Mouse (Mus musculus): ENCODE data around the gene Scaf11. TPM values are rescaled to one million over a fixed set of nuclear protein-coding genes. Genes with fewer than 3 reads are reported as not detected.
"Not testable (repeated sequence)": the region's sequence is repeated elsewhere in the genome, so short reads cannot be mapped to it uniquely, and the experiment has no call there.

Scaf11 gene
- polyA plus RNA-seq, 1 experiment = 32.1 TPM

DNA sequence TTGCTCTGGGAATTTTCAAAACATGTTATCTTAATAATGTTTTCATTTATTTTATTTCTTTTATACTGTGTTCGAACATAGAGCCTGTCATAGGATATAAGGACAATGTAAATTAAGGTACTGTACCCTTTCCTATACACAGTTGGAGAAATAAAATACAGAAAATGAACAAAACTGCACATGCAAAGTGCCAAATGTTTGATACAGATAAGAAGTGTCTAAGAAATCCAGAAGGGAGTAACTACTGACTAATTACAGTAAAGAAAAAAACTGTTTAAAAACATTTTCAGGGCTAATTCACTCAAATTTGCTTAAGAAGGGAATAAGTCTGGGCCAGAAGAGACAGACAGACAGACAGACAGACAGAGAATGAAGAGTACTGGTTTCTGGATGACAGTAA is 7.3 kb downstream of the Scaf11 start:
- TF ChIP-seq POLR2A (IDR thresholded peaks at IDR 0.05; ENCODE audit: borderline replicate concordance, control insufficient read depth, low read depth, low read length) = no peak
- TF ChIP-seq CTCF (IDR thresholded peaks at IDR 0.05; ENCODE audit: control insufficient read depth, insufficient read depth, low read length) = no peak
- no peak overlapping the region for H3K27ac ChIP-seq (ENCODE audit: control insufficient read depth, insufficient read depth, low read depth, low read length, poor library complexity)
- no peak overlapping the region for H3K4me3 ChIP-seq (replicated peaks; ENCODE audit: control insufficient read depth, low read depth, low read length)
- WGBS = 81% methylated on average over 1 of the region's 1 CpGs
- no peaks in the 10 kb centered on the region; the same call in 1 of the 2 replicates for H3K4me1 ChIP-seq (ENCODE audit: control insufficient read depth, insufficient read depth, low read length)

DNA sequence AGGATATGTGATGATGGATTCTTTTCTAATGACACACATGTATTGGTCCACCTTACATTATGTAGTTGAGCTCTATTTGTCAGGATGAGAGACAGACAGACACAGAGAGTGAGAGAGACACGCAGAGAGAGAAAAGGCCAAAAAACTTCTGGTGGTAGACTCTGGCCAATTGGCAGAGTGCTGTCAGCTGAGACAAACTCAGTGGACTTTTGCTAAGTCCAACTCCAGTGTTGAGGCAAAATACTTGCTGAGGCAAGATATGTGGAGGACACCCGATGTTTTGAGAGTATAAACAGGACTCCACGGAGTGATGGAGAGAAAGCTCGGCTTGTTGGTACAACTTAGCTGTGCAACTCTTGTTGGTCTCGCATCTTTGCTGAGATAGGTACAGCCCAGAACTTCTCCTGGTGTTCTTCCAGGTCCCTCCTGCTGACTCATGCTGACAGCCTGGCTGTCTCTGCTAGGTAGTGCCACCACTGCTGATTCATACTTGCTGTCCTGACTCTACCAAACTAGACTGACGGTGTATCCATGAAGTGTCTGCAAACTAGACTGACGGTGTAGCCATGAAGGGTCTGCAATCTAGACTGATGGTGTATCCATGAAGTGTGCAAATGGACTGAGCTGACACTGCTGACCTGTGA is 11.9 kb downstream of the Scaf11 start:
- whole genome bisulfite sequencing = 81% methylated on average over 7 of the region's 7 CpGs
- TF ChIP-seq POLR2A (IDR thresholded peaks at IDR 0.05; ENCODE audit: borderline replicate concordance, control insufficient read depth, low read depth, low read length) (no peak), CTCF (IDR thresholded peaks at IDR 0.05; ENCODE audit: control insufficient read depth, insufficient read depth, low read length) (no peak)
- Histone ChIP-seq H3K27ac (ENCODE audit: control insufficient read depth, insufficient read depth, low read depth, low read length, poor library complexity) (no peak overlapping the region), H3K4me3 (replicated peaks; ENCODE audit: control insufficient read depth, low read depth, low read length) (no peak overlapping the region), H3K4me1 (ENCODE audit: control insufficient read depth, insufficient read depth, low read length) (no peaks in the 10 kb centered on the region)

GRCm38 (mm10) chr15:96446785-96447184 is 13.9 kb downstream of the Scaf11 start:
- no peak overlapping the region for H3K4me3 ChIP-seq (replicated peaks; ENCODE audit: control insufficient read depth, low read depth, low read length)
- H3K27ac ChIP-seq (ENCODE audit: control insufficient read depth, insufficient read depth, low read depth, low read length, poor library complexity) = no peak overlapping the region
- 89% methylated on average over 10 of the region's 10 CpGs for WGBS
- TF ChIP-seq CTCF (IDR thresholded peaks at IDR 0.05; ENCODE audit: control insufficient read depth, insufficient read depth, low read length) (no peak), POLR2A (IDR thresholded peaks at IDR 0.05; ENCODE audit: borderline replicate concordance, control insufficient read depth, low read depth, low read length) (no peak)
- H3K4me1 ChIP-seq (ENCODE audit: control insufficient read depth, insufficient read depth, low read length) = no peaks in the 10 kb centered on the region

DNA sequence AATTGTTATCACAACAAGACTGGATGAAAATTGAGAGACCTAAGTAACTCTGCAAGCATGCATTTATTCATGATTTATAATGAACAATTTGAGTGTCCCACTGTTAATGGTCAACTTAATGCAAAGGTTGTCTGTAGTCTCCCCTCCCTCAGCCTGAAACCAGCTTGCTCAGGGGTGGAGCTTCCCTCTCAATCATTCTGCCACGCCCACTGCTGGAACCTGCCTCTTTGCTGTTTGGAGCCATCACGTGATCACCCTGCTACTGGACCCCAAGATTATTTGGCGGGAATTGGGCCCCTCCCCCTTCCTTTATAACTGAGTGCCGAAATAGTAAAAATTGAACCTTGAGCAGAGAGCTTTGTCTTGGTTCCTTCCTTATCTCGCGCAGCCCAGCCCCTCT is 19.2 kb downstream of the Scaf11 start:
- H3K4me3 ChIP-seq (replicated peaks; ENCODE audit: control insufficient read depth, low read depth, low read length); H3K4me1 ChIP-seq (ENCODE audit: control insufficient read depth, insufficient read depth, low read length); H3K27ac ChIP-seq (ENCODE audit: control insufficient read depth, insufficient read depth, low read depth, low read length, poor library complexity): not testable (repeated sequence)
- 82% methylated on average over 6 of the region's 6 CpGs for WGBS

- H3K27ac ChIP-seq (ENCODE audit: control insufficient read depth, insufficient read depth, low read depth, low read length, poor library complexity) = no peak overlapping the region
- WGBS = 93% methylated on average over 1 of the region's 1 CpGs
- no peak overlapping the region for H3K4me3 ChIP-seq (replicated peaks; ENCODE audit: control insufficient read depth, low read depth, low read length)
- H3K4me1 ChIP-seq (ENCODE audit: control insufficient read depth, insufficient read depth, low read length) = no peaks in the 10 kb centered on the region
- TF ChIP-seq CTCF (IDR thresholded peaks at IDR 0.05; ENCODE audit: control insufficient read depth, insufficient read depth, low read length) (no peak), POLR2A (IDR thresholded peaks at IDR 0.05; ENCODE audit: borderline replicate concordance, control insufficient read depth, low read depth, low read length) (no peak)
Measured at GRCm38 (mm10) chr15:96434202-96434601, 26.4 kb downstream of the Scaf11 start.

GRCm38 (mm10) chr15:96419920-96420319 is 40.7 kb downstream of the Scaf11 start:
- no peak for TF ChIP-seq CTCF (IDR thresholded peaks at IDR 0.05; ENCODE audit: control insufficient read depth, insufficient read depth, low read length)
- no peak for TF ChIP-seq POLR2A (IDR thresholded peaks at IDR 0.05; ENCODE audit: borderline replicate concordance, control insufficient read depth, low read depth, low read length)
- WGBS = 94% methylated on average over 8 of the region's 8 CpGs
- H3K4me1 ChIP-seq (ENCODE audit: control insufficient read depth, insufficient read depth, low read length) = no peaks in the 10 kb centered on the region
- H3K4me3 ChIP-seq (replicated peaks; ENCODE audit: control insufficient read depth, low read depth, low read length) = no peak overlapping the region
- no peak overlapping the region for H3K27ac ChIP-seq (ENCODE audit: control insufficient read depth, insufficient read depth, low read depth, low read length, poor library complexity)

DNA sequence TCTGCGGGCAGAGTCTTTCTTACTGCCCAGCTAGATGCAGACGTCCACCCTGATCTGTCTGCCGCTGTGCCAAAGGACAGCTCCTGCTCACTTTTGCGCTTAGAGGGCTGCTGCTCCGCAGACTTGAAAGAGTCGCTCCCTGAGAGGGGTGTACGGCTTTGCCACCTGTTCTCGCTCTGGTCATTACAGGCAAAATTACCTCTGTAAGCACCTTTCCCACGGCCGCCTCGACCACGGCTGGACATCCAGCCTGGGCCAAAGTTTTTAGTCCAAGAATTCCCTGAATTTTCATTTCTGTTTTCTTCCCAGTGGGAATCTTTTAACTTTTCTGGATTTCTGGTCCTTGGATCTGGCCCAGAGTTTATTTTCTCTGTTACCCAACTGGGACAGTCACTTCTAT is 42.5 kb downstream of the Scaf11 start:
- Histone ChIP-seq H3K27ac (ENCODE audit: control insufficient read depth, insufficient read depth, low read depth, low read length, poor library complexity) (no peak overlapping the region), H3K4me3 (replicated peaks; ENCODE audit: control insufficient read depth, low read depth, low read length) (no peak overlapping the region), H3K4me1 (ENCODE audit: control insufficient read depth, insufficient read depth, low read length) (no peaks in the 10 kb centered on the region)
- 94% methylated on average over 12 of the region's 12 CpGs for WGBS
- TF ChIP-seq POLR2A (IDR thresholded peaks at IDR 0.05; ENCODE audit: borderline replicate concordance, control insufficient read depth, low read depth, low read length) (no peak), CTCF (IDR thresholded peaks at IDR 0.05; ENCODE audit: control insufficient read depth, insufficient read depth, low read length) (no peak)

DNA sequence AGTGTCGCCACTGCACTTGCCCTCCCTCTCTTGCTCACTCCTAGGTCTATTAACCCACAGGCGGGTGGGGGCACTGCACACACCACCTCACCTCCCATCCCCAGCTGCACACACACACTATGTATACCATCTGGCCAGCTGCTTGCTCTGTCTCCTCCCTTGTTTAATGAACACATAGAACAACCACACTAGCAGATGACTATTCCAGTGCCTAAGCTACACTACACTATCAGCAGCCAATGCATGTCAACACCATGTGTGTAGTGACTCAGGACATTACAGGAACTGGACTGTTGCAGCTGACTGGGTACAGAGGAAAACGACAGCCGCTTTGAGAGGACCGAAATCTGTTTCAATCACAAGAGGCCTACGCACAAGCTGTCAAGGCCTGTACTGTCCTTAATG is 51.9 kb downstream of the Scaf11 start:
- 86% methylated on average over 6 of the region's 6 CpGs for WGBS
- Histone ChIP-seq H3K27ac (ENCODE audit: control insufficient read depth, insufficient read depth, low read depth, low read length, poor library complexity) (no peak overlapping the region), H3K4me1 (ENCODE audit: control insufficient read depth, insufficient read depth, low read length) (no peaks in the 10 kb centered on the region), H3K4me3 (replicated peaks; ENCODE audit: control insufficient read depth, low read depth, low read length) (no peak overlapping the region)
- TF ChIP-seq CTCF (IDR thresholded peaks at IDR 0.05; ENCODE audit: control insufficient read depth, insufficient read depth, low read length) = no peak
- TF ChIP-seq POLR2A (IDR thresholded peaks at IDR 0.05; ENCODE audit: borderline replicate concordance, control insufficient read depth, low read depth, low read length) = no peak

- WGBS = 89% methylated on average over 2 of the region's 2 CpGs
- no peak for TF ChIP-seq CTCF (IDR thresholded peaks at IDR 0.05; ENCODE audit: control insufficient read depth, insufficient read depth, low read length)
- no peak for TF ChIP-seq POLR2A (IDR thresholded peaks at IDR 0.05; ENCODE audit: borderline replicate concordance, control insufficient read depth, low read depth, low read length)
- Histone ChIP-seq H3K27ac (ENCODE audit: control insufficient read depth, insufficient read depth, low read depth, low read length, poor library complexity) (no peak overlapping the region), H3K4me1 (ENCODE audit: control insufficient read depth, insufficient read depth, low read length) (no peaks in the 10 kb centered on the region), H3K4me3 (replicated peaks; ENCODE audit: control insufficient read depth, low read depth, low read length) (no peak overlapping the region)
Measured at GRCm38 (mm10) chr15:96407151-96407550, 53.5 kb downstream of the Scaf11 start.

All from bone marrow, adult 2 months (tissue).